In the genomic region with DNA sequence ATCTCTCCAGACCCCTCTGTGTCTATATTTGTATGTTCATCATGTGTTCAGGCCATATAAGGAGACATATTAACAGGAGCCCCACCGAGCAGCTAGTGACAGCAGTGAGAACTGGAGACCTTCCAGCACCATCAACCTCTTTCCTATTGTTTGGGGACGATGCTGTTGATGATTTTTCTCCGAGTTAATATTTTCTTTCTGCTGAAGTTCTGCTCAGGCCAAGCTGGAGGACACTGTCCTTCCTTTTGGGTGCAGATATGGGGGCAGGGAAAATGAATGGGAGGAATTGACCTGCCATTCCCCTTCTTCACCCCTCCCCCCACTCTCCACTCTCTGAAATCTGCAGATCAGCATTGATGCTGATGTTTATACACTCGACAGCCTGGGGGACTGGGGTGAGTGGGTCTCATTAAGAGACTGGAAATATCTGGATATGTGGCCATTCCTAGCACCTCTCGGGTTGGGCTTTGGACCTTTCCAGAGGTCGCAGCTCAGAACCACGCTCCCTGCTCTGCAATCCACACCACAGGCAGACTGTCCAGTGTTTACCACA, we compare ENCODE assay signal across 7 mouse cellular contexts.
DNase-seq lines count a peak whose midpoint lies in the region; ATAC-seq and TF ChIP-seq lines count a peak whose summit lies in the region.

No protein-coding gene starts in this region.

- no peak for TF ChIP-seq EP300 in liver, postnatal 0 days (IDR thresholded peaks at IDR 0.05; ENCODE audit: low read depth)

- WGBS in embryonic facial prominence, embryonic 14.5 days, result 38% methylated on average over 7 of the region's 7 CpGs
- WGBS in intestine, postnatal 0 days, result 47% methylated on average over 7 of the region's 7 CpGs
- 44% methylated on average over 7 of the region's 7 CpGs for WGBS in liver, postnatal 0 days (ENCODE audit: insufficient replicate concordance)

- TF ChIP-seq CTCF in brain, embryonic 14.5 days (IDR thresholded peaks at IDR 0.05; ENCODE audit: borderline replicate concordance, extremely low read depth, insufficient read depth, insufficient read length), result no peak
- no peak for TF ChIP-seq CTCF in intestine, postnatal 0 days (IDR thresholded peaks at IDR 0.05; ENCODE audit: low read depth)
- no peak for TF ChIP-seq CTCF in liver, postnatal 0 days (IDR thresholded peaks at IDR 0.05; ENCODE audit: low read depth)

- no peak for TF ChIP-seq POLR2A in brain, embryonic 14.5 days (IDR thresholded peaks at IDR 0.05; ENCODE audit: borderline replicate concordance, extremely low read depth, insufficient read depth, insufficient read length, poor library complexity, severe bottlenecking)

- DNase-seq in brain, embryonic 14.5 days (ENCODE audit: low read depth), result peak; percentile 54
- no peak for DNase-seq in embryonic facial prominence, embryonic 14.5 days (ENCODE audit: low spot score)
- DNase-seq in liver, postnatal 0 days, result no peak
- no peak for DNase-seq in urinary bladder, postnatal 10 days (ENCODE audit: low spot score)
- DNase-seq in spleen, adult 18-20 months, result no peak
- no peak for DNase-seq in adrenal gland, postnatal 25 days

- H3K4me2 ChIP-seq in embryonic facial prominence, embryonic 14.5 days (ENCODE audit: low read depth, low read length), result no peak overlapping the region
- H3K4me2 ChIP-seq in intestine, postnatal 0 days (replicated peaks; ENCODE audit: low read depth), result no peak overlapping the region
- no peak overlapping the region for H3K4me2 ChIP-seq in liver, postnatal 0 days (ENCODE audit: low read depth, low read length)

- peaks cover 35% of the 10 kb centered on the region for H3K4me1 ChIP-seq in embryonic facial prominence, embryonic 14.5 days (ENCODE audit: control insufficient read depth, insufficient read depth, low read length)
- peaks cover 15% of the 10 kb centered on the region for H3K4me1 ChIP-seq in intestine, postnatal 0 days (replicated peaks; ENCODE audit: control insufficient read depth, insufficient read depth, low read length)
- peaks cover 17% of the 10 kb centered on the region for H3K4me1 ChIP-seq in liver, postnatal 0 days (ENCODE audit: insufficient read depth)

- ATAC-seq in embryonic facial prominence, embryonic 14.5 days (ENCODE audit: low read depth), result no peak
- no peak for ATAC-seq in intestine, postnatal 0 days
- ATAC-seq in liver, postnatal 0 days, result 0 out of 2 replicates have a peak, but pooled peaks have one; percentile 22

- H3K4me3 ChIP-seq in embryonic facial prominence, embryonic 14.5 days (ENCODE audit: low read depth, low read length), result no peak overlapping the region
- H3K4me3 ChIP-seq in intestine, postnatal 0 days (ENCODE audit: low read depth, low read length), result no peak overlapping the region
- H3K4me3 ChIP-seq in liver, postnatal 0 days (ENCODE audit: low read depth, low read length), result no peak overlapping the region

- no peaks in the 10 kb centered on the region; the same call in 1 of the 2 replicates for H3K9me3 ChIP-seq in embryonic facial prominence, embryonic 14.5 days (ENCODE audit: control insufficient read depth, low read length)
- H3K9me3 ChIP-seq in intestine, postnatal 0 days (ENCODE audit: control insufficient read depth), result no peaks in the 10 kb centered on the region
- no peaks in the 10 kb centered on the region for H3K9me3 ChIP-seq in liver, postnatal 0 days (ENCODE audit: low read length)

- no peak overlapping the region for H3K9ac ChIP-seq in embryonic facial prominence, embryonic 14.5 days (ENCODE audit: low read depth, low read length)
- H3K9ac ChIP-seq in intestine, postnatal 0 days (ENCODE audit: low read depth, low read length), result no peak overlapping the region
- no peak overlapping the region for H3K9ac ChIP-seq in liver, postnatal 0 days (replicated peaks)

- H3K36me3 ChIP-seq in embryonic facial prominence, embryonic 14.5 days (ENCODE audit: control insufficient read depth, insufficient read depth, low read length), result peaks cover 13% of the 10 kb centered on the region; the same call in 1 of the 2 replicates
- peaks cover 17% of the 10 kb centered on the region for H3K36me3 ChIP-seq in intestine, postnatal 0 days (ENCODE audit: control insufficient read depth, insufficient read depth)
- H3K36me3 ChIP-seq in liver, postnatal 0 days (replicated peaks; ENCODE audit: insufficient read depth, low read length), result no peaks in the 10 kb centered on the region

- no peaks in the 10 kb centered on the region for H3K27me3 ChIP-seq in embryonic facial prominence, embryonic 14.5 days (replicated peaks; ENCODE audit: control insufficient read depth, insufficient read depth, low read length)
- H3K27me3 ChIP-seq in intestine, postnatal 0 days (replicated peaks; ENCODE audit: control insufficient read depth, insufficient read depth, low read length), result no peaks in the 10 kb centered on the region
- no peaks in the 10 kb centered on the region for H3K27me3 ChIP-seq in liver, postnatal 0 days (ENCODE audit: insufficient read depth, low read length)

- peak overlapping the region; percentile 71 for H3K27ac ChIP-seq in embryonic facial prominence, embryonic 14.5 days (replicated peaks; ENCODE audit: low read depth, low read length)
- peak overlapping the region; percentile 35 for H3K27ac ChIP-seq in intestine, postnatal 0 days (ENCODE audit: low read depth, low read length)
- H3K27ac ChIP-seq in liver, postnatal 0 days (ENCODE audit: low read depth), result peak overlapping the region; percentile 63
